Mouse (Mus musculus) adrenal gland, postnatal 25 days (tissue): ENCODE measurements around the gene Msh5. TPM values are rescaled to one million over a fixed set of nuclear protein-coding genes. Genes with fewer than 3 reads are reported as not detected.

ENCODE experiments used
- DNase-seq: peaks from one replicate; pipeline ENCODE4 v3.0.0; 2021; ENCODE audit warnings: mixed read lengths
- total RNA-seq: library from RNA; stranded (reverse); gene quantifications from 2 replicates; pipeline ENCODE4 v1.2.3, GENCODE M21; 2021

Gene Msh5
- total RNA-seq, 1 experiment from 2014 or later: 1.3 TPM

DNA sequence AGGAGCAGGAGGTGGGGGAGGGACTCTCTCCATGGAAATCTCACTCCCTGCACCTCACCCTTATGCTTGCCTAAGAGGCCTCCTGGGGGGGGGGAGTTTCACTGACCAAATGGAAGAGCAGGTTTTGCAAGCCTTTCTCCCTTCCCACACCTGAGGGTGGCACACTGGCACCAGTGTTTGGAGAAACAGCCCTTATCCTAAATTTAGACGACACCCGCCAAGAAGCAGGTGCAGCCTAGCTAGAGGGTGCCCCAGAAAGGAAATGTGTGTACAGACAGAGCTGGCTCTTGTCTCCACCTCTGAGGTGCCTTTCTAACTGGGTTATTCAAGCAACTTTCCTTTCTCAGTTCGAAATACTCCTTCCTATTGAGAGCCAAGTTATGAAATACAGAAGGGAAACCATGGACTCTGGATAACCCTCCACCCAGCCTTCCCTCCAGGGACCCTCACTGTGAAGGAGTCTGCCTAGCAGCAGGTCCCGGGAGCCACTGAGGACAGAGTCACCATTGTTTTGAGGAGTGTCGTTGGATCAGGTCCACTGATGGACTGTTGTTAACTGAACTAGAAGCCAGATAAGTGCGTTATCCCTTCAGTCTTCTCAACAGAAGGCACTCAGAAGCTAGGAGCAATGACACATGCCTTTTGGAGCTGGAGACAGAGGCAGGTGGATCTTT lies 24.1 kb upstream of the Msh5 start:
- no peak for DNase-seq

DNA sequence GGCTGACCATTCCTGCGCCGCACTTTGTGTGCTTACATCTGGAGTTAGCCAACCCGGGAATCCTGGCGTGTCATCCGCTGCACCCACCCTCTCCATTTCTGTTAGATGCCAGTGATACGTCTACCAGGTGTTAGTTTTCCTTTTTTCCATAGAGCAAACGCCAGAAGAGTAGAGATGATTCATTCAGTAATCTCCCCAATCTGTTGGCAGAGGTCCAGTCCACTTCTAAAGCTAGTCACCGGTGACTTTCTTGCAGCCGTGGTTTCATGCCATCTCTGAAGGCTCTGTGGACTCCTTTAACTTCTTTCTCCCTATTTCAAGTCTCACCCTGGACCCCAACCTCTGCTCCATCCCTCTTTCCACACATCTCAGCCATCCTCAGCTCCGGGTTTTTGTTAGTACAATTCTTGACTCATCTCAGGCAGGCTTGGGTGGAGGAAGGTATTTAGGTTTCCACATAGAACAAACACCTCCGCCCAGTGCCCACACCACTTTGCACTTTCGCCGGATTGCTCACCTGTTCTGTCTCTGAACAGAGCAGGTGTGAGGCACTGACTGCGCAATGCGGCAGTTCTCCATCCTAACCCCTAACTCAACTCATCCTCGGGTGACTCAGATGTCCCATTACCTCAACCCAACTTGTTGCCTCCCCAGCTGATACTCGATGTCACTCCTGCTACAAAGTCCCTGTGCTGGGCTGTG lies 21.8 kb upstream of the Msh5 start:
- no peak for DNase-seq

- no peak for DNase-seq
Observed at GRCm38 (mm10) chr17:35066084-35066483, 19.5 kb upstream of the Msh5 start, which contains the start of gene Mpig6b. TSS of gene Mpig6b (minus strand) at chr17:35066184.

DNA sequence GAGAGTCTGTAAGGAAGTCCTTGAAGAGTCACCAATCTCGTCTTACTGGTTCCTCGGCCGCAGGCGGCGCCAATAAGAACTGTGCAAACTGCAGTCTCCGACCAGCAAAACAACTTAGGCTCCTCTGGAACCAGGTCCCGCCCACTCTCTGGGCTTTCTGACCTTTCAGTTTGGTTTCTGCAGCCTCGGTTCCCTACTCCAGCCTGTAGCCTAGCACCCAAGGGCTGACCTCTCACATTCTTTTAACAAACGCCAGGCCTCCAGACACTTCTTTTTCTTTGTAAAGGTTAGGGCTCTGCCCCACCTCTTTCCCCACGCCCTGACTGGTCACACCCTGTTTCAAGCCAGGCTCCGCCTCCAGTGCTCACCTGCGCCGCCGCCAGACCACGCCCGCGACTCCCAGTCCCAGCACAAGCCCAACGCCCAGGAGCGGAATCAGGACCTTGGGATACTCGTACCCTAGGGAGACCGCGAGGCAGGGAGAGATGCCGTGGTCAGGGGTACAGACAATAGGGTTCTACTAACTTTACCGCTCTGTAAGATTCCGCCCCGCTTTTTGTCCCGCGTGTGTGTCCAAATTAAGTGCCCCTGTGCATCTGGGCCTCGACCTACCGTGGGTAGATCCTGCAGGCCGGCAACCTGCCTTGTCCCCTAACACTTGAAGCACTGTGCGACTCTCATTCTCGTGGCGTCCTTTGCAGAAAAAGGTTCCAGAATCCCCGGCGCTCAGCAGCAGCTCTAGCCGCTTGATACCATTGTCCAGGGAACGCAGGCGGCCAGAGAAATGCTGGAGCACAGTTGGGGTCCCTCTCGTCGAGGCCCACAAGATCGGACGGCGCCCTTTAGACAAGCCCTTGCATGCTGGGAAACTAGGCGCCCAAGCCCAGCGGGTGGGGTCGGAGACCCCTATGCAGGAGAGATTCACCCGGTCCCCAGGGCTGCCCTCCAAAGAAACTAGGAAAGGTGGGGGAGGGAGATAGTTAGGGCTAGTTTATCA lies 18.7 kb upstream of the Msh5 start, which contains the start of gene Ly6g6c:
TSS of gene Ly6g6c (plus strand) at position 438 of the 997 bp plus-strand sequence.
- no peak for DNase-seq

GRCm38 (mm10) chr17:35064378-35064877 lies 17.9 kb upstream of the Msh5 start:
- no peak for DNase-seq

DNA sequence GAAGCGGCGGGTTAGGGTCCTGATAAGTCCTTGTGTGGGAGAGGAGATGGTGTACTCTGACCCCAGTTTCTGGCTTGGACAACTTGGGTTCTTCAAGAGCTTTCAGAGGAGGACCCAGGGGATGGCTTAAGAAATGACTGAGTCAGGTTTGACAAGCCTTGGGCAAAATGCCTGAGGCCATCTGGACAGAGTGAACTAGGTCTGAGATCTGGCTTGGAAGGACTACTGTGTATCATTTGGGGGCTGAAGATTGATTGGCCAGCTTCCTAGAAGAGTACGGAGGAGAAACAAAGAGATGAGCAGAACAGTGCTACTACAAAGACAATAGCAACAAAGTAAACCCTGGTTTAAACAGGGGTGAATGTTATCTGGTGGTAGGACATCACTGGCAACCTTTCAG lies 16.9 kb upstream of the Msh5 start:
- DNase-seq: no peak

DNA sequence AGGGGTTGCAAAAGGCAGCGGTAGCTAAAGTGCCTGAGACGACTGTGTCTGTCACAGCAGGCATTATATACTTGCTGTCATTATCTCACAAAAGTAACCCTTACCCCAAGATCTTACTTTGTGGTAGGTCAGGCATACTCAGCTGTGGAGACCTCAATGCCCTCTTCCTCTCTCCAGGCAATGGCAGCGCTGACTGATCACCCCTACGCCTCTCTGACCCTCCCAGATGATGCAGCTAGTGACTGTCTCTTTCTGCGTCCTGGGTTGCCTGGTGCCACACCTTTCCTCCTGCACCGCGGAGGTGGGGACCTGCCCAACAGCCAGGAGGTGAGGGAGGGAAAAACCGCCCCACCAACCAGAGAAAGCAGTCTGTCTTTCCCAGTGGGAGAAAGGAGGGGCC lies 14.8 kb upstream of the Msh5 start:
- no peak for DNase-seq

DNA sequence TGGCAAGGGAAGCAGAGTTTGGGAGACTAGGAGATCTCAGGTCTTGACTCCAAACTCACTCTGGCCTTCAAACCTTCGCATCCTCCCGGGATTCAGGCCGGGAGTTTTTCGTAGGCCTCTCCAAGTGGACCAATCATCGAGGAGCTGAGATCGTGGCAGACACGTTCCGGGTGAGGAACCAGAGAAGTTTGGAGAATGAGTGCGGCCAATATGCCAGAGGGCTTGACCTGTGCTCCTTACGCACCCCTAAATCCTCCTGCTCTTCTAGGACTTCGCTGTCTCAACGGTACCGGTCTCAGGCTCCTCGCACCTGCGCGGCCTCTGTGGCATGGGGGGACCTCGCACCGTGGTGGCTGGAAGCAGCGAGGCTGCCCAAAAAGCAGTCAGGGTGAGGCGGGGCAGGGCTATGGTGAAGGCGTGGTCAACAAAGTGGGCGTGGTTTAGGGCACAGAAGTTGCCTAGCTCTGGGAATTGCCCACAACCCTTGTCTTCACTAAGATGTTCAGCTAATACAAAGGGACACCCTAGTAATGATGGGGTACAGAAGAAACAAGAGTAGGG lies 14.3 kb upstream of the Msh5 start:
- no peak for DNase-seq

GRCm38 (mm10) chr17:35060071-35060470 lies 13.5 kb upstream of the Msh5 start:
- DNase-seq: no peak

DNA sequence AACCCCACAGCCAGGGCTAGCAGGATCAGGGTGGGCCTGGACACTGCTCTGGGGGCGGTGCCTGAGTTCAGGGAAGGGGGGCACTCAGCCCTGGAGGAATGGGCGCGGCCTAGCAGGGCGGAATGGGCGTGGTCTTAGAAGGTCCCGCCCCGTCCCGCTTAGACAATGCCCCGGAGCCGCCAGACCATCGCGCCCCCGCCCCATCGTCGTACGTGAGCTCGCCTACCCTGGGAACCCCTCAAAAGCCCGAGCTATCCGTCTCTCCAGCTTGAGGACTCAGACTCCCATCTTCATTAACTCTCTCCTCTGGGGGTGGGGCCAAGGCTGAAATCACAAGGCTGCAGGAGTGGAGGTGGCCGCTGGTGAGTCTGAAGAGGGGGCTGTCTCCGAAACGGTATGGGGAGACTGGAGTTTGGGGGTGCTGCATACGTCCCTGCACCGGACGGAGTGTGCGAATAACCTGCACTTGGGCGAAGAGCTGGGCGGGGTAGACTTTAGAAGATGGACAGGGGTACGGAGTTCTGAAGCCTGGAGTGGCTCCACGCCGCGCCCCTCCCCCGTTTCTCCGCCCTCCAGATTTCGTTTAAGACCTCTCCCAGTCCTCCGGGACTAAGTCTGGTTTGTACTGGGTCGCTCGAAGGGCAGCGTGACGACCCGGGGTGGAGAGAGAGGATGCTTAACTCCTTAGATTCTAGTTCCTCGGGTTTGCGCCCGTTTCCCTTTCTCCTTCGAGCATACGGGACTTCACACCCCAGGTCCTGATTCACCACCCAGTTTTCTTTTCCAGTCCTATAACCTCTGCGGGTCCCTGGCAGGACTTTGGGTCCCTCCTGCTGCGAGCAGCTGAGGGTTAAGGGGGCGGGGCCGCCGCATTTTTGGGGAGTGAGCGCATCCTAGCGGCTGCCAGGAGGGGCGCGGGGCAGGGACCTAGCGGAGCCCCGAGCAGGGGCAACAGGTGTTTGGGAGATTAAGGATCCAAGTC lies 12.7 kb upstream of the Msh5 start, which contains the start of gene Ddah2:
TSS of gene Ddah2 (plus strand) at position 125 of the 982 bp plus-strand sequence.
- peak; percentile 86 for DNase-seq

- DNase-seq: no peak
Observed at GRCm38 (mm10) chr17:35058316-35058715, 11.8 kb upstream of the Msh5 start.

DNA sequence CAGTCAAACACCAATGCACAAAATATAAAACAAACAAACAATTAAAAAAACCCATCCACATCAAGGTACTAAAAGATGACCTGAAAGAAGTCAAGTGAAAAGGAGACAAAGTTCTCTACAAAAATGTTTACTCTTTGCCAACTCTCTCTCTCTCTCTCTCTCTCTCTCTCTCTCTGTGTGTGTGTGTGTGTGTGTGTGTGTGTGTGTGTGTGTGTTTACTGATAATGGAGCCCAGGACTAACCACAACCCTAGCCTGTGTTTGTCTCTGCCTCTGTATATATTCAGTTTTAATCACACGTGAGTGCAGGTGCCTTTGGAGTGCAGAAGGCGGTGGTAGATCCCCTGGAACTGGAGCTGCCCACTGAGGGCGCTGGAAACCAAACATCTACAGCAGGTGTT lies 10.5 kb upstream of the Msh5 start:
- no peak for DNase-seq

- DNase-seq: no peak
Observed at GRCm38 (mm10) chr17:35055691-35056495, 9.3 kb upstream of the Msh5 start.

DNA sequence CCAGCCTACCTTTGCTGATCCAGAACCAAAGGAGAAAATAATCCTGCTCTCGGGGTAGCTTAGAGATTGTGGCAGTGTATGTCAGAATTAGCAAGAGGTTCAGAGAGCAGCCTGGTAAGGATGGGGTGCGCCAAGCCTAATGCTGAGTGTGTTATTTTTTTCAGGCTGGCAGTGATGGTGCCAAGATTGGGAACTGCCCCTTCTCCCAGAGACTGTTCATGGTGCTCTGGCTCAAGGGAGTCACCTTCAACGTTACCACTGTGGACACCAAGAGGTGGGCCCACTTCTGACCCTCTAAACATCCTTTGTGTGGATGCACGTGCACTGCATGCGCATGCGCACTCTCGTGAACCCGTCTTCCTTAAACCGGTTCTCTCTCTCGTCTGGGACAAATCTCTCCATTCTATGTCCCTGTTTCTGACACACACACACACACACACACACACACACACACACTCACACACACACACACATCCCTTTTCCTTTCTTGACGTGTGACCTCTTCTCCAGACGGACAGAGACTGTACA lies 5.8 kb upstream of the Msh5 start:
- DNase-seq: no peak

DNA sequence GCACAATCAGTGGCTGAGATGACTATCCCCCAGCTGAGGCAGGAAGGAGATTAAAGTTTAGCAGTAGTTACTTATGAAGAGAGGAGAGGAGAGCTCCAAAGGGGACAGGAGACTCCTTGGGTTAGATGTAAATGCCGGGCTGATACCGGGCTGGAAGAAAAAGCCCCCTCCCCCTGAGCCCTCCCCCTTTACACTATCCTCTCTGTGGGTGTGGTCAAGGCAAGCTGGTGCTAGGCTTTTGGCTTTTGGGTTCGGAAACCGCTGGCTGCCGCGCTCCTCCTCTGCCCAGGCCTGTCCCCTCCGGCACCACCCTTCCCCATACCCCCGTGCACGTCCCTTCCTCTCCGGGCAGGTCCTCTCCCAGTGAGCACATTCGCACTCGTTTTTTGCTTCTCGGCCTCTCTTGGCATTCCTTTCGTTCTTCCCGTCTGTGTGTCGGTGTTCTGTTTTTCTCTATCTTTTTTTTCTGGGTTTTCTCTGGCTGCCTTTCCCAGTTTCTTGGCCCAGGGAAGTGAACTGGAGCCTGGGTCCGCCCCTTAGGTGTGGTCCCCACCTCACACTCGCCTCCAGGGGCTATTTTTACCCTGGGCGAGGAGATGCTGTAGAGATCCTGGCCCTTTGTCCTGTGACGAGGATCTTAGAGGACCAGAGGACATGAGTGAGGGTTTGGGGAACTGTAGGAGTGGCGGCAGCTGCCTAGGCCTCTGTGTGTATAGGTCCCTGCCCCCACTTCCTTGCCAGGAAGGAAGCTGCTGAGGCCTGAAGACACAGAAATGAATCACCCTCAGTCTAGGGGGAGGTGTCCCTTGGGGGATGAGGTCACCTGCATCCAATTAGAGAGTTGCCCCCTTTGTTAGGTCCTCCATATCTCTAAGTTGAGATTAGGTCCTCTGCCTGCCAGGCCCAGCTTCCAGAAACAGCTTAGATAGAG lies 4.9 kb upstream of the Msh5 start:
- peak; percentile 61 for DNase-seq

- DNase-seq: peak; percentile 78
Observed at GRCm38 (mm10) chr17:35050126-35050750, 3.7 kb upstream of the Msh5 start.

DNA sequence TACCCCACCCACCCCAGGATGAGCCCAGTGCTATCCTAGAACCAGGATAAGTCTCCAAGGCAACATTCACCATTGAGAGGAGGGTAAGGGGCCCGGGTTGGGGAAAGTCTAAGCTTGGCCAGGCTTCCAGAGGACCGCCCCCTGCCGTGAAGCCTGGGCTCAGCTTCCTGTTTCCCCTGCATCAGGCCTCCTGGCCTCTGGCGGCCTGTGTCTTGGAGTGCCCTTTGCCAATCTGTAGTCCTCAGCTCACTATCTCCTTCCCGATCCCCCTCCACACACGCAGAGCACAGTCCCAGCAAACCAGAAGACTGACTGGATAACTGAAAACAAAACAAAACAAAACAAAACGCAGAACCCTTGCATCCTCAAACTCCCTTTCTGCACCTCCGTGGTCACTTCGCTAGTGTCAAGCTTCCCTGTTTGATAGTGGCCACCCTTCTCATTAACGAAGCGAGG lies 3.0 kb upstream of the Msh5 start, which contains the start of gene Clic1:
TSS of gene Clic1 (plus strand) at position 406 of the 456 bp plus-strand sequence.
- peak; percentile 36 for DNase-seq
